Mouse (Mus musculus) embryo, embryonic 11 days (tissue): ENCODE results near the gene Eppin.
A peak's percentile ranks its signal among the peaks of the same experiment; 100 is the strongest.

Source experiments
- DNase-seq: peaks from one replicate; pipeline ENCODE4 v3.0.0-alpha.2; 2015

Gene Eppin

DNA sequence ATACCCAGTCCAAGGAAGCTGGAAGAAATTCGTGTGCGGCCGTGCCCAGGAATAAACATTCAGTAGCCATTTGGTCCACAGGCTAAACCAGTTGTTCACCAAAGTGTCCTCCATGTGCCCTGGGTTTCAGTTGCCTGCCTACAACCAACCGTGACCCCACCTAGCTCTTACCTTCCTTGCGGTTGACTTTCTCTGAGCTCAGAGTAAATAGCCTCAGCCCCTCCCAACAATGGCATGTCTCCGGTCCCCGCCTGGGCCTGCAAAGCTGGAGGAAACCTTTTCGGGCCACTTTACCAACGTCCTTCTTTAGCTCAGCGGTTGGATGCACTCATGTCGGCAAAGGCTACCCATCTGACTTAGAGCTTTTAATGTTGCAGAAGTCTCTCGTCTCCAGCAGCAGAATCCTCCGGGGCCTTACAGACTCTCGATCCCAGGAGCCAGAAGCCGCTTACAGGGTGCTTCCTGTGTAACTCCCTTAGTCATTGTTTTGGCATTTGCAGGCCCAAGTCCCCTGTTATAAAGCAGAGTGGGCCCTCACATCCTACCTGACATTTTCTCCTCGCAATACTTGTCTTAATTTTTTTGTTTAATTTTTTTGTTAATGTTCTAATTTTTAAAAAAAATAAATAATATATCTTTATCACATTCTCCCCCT lies 34.3 kb downstream of the Eppin start:
- DNase-seq: no peak

DNA sequence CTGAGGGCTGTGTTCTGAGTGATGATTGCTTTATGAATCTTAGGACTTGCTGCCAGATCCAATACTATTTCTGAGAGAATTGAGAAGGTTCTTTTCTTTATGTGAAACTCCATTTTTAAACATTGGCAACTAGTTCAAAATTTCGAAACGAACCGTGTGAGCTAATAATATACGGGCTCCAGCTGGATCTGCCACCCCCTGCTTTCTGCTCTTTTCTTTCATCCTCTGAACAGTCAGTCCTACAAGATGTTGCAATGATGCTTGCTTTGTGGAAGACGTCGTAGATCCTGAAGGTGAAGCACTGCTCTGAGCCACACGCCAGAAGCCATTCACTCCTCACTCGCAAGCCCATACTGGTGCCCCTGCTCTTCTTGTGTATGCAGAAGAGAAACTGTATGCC lies 35.0 kb downstream of the Eppin start:
- no peak for DNase-seq

GRCm38 (mm10) chr2:164551502-164551901 lies 41.9 kb downstream of the Eppin start:
- no peak for DNase-seq

DNA sequence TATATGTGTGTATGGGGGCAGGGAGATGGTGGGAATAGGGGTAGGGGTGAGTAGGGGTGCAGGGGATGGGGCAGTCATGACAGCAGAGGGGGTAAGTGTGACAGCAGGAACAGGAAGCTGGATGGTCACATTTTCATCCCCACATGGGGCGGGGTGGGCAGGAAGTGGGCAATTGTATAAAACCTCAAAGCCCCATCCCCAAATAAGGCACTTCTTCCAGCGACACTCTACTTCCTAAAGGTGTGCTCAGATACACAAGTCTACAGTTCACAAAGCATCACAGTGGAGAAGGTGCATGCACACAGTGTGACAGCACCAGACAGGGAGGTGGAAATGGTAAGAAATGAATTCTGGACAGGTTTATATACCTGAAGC lies 42.5 kb downstream of the Eppin start:
- no peak for DNase-seq

DNA sequence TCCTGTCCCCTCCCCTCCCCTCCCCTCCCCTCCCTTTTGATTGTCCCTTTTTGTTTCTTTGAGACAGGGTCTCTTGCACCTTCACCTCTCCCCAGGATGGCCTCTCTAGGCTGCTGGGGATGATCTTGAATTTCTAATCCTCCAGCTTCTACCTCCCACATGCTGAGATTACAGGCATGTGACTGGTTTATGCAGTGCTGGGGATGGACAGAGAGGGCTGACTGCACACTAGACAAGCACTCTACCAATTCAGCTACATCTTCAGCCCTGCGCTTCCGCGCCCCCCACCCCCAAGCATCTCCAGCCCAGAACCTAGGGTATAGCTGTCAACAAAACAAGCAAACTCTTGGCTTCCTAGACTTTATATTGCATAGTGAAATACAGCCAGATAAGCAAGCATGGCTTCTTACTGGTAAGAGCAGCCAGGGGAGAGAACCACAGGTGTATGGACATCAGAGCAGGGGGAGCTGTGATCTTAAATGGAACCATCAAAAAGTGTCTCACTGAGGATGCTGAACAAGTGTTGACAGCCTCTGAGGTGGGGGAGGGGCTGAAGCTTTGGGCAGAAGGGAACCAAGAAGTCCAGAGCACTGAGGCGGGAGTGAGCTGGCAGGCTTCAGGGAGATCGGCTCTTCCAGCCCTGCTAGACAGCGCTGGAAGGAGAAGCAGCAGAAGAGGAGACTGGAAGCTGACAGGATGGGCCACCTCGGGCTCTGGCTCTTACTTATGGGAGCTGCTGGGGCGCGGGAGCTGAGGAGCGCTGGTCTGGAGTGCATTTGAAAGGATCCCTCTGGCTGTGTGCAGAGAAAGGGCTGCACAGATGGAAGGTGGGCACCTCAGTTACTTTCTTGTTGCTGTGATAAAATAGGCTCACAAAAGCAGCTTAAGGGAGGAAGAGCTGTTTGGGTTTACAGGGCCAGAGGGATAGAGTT lies 43.2 kb downstream of the Eppin start:
- DNase-seq: peak; percentile 29

DNA sequence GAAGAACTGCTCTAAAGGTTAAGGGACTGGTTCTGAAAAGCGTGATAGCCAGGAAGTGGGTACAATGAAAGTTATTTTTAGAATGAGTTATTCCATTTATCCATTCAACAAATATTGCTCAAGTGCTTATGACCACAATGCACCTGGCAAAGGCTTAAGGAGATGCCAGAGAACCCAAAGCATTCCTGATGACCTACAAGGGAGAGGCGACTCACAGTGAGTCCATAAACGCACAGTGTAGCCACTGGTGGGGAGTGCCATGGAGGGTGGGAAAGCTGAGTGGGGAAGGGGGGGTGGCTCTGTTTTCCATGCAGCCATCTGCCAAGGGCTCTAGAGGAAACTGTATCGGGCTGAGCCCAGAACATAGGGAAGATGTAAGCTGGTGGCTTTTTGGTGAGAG lies 44.1 kb downstream of the Eppin start:
- DNase-seq: no peak

DNA sequence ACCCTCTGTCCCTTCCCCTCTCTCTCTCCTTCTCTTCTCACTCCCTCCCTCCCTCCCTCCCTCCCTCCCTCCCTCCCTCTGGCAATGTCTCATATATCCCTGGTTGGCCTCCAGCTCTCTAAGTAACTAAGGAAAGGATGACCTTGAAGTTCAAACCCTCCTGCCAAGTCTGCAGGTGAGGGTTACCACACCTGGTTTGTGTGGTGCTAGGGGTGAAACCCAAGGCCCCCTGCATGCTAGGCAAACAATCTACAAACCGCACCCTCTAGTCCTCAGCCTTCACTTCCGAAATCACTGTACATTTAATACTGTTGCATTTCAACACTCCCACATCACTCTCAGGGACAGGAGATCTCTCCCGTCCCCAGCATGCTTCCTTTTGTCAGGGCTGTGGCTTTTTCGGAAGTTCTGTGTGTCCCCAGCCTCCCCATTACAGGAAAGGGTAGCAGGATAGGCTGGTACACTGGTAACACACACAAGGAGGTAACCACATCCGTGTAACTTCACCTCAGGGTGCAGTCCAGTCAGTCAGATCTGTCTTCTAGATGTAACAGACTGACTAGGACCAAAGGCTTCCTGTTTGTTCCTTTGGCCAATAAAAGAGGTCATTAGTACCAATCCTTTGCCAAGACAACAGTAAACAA lies 48.8 kb downstream of the Eppin start:
- DNase-seq: no peak

DNA sequence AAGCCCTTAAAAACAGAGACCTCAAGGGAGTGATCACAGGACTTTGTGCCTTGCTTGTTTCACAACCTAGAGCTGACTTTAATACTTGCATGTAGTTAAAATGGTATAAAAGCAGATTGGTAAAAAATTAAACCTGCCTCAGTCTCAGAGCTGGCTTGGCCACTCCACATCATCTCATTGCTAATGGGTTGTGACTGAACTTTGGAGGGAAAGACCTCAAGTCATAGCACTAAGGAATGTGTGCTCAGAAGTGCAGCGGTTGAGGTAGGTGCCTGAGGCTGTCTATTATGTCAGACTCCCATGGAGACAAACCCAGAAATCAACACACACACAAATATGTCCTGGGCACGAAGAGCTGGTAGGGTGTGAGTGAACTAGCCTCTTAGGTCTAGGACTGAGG lies 49.6 kb downstream of the Eppin start:
- no peak for DNase-seq

DNA sequence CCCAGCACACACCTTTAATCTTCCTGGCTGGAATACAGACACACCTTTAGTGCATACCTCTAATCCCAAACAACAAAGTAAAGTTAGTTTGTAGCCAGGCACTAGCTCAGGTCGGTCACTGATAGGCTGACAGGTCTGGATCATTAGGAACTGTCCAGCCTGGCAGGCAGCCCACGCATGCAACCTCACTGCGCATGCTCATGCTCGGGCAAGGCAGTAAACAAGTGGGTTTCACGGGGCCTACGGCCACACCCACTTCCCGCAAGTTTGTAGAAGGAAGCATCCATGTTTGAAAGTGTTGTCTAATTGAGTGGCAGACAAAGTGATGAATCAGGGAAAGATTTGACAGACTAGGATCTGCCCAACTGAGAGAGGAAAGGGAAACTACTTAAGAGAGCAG lies 50.8 kb downstream of the Eppin start:
- DNase-seq: no peak

- no peak for DNase-seq
These were observed 51.3 kb downstream of the Eppin start for GRCm38 (mm10) chr2:164542132-164542531.

DNA sequence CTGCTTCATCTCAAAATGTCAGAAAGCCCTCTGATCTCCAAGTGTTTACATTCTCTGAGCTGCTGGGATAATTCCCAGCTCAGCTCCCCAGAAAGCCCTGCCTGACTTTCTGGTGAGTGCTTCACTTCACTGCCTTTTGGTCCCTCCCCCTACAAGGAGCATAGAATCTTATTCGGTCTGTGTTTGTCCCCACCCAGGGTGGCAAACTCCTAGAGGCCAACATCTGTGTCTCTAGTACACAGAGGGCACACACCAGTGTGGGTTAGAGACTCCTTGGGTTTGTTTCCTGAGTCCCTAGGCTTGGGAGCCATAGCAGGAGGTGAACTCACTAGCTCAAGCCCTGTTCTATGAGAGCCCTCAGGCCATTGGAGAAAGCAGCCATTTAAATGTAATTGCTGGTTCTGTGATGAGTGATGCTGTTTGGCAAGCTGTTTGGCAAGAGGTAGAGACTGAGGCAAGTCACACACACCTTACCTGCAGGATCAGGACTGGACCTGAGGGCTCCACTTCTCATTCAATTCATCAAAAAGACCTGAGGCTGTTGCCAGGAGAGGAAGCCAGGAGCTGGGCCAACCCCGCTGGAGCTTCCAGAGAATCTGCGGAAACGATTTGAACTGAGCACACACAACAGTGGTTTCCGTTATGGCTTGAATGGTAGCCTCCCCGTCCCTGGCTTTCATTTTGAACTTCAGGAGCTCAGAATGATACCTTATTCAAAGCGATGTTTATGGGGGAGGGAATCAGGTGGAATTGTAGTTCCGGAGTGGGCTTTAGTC lies 52.6 kb downstream of the Eppin start:
- no peak for DNase-seq
